Comparison of ENCODE assay signal across 13 mouse cellular contexts in genomic region chr5:119613981-119614770, GRCm38 (mm10). TPM values are rescaled to one million over a fixed set of nuclear protein-coding genes. Genes with fewer than 3 reads are reported as not detected.
"Had no signal": no experiment of that assay in that cellular context is flagged by ENCODE, and none has a peak within 500 bp of the region (broad histone marks: within the 10 kb centered on the region; RNA-seq: fewer than 3 reads in every experiment).

No protein-coding gene starts in this region.

- H3K27ac ChIP-seq: kidney, postnatal 0 days; layer of hippocampus, adult 2 months; limb, embryonic 13.5 days; liver, embryonic 14.5 days; midbrain, embryonic 10.5 days; midbrain, embryonic 15.5 days; neural tube, embryonic 13.5 days had no signal

- H3K4me2 ChIP-seq: limb, embryonic 13.5 days; midbrain, embryonic 15.5 days; neural tube, embryonic 13.5 days had no signal

- H3K36me3 ChIP-seq: limb, embryonic 13.5 days; midbrain, embryonic 10.5 days; midbrain, embryonic 15.5 days; neural tube, embryonic 13.5 days had no signal

- DNase-seq: kidney, adult 8-10 months; lung, adult 18-20 months; spleen, adult 18-20 months; thymus, adult 18-20 months; thymus, postnatal 14 days had no signal

- H3K9me3 ChIP-seq: limb, embryonic 13.5 days; midbrain, embryonic 10.5 days; midbrain, embryonic 15.5 days; neural tube, embryonic 13.5 days had no signal

- H3K9ac ChIP-seq: limb, embryonic 13.5 days; liver, embryonic 14.5 days; midbrain, embryonic 15.5 days; neural tube, embryonic 13.5 days had no signal

- H3K4me3 ChIP-seq: layer of hippocampus, adult 2 months; limb, embryonic 13.5 days; midbrain, embryonic 10.5 days; midbrain, embryonic 15.5 days; neural tube, embryonic 13.5 days had no signal

RNA-seq across cellular contexts. Expression of gene Tbx3, which starts 56.3 kb away (rescaled TPM):
- total RNA-seq: megakaryocyte, adult 5-6 weeks had no signal
